13 mouse cellular contexts compared by ENCODE assay signal in genomic region chr10:128374393-128374792, GRCm38 (mm10). TPM values are rescaled to one million over a fixed set of nuclear protein-coding genes. Genes with fewer than 3 reads are reported as not detected.
DNase-seq lines count a peak whose midpoint lies in the region; ATAC-seq and TF ChIP-seq lines count a peak whose summit lies in the region.
"Had no signal": no experiment of that assay in that cellular context is flagged by ENCODE, and none has a peak within 500 bp of the region (broad histone marks: within the 10 kb centered on the region; RNA-seq: fewer than 3 reads in every experiment).

No protein-coding gene starts in this region.

- intact Hi-C loops in heart, postnatal 10 days (cut with DNase I), result no loop called here

- ATAC-seq in midbrain, postnatal 0 days (ENCODE audit: low FRiP score), result no peak
- ATAC-seq in midbrain, embryonic 11.5 days (ENCODE audit: low FRiP score), result no peak
- ATAC-seq: Patski had no signal

- no peaks in the 10 kb centered on the region for H3K9me3 ChIP-seq in midbrain, postnatal 0 days (ENCODE audit: low read length)
- H3K9me3 ChIP-seq in midbrain, embryonic 11.5 days (ENCODE audit: control insufficient read depth, low read length), result no peaks in the 10 kb centered on the region
- H3K9me3 ChIP-seq: embryonic facial prominence, embryonic 13.5 days; heart, embryonic 15.5 days; kidney, embryonic 15.5 days; limb, embryonic 15.5 days had no signal

- H3K27me3 ChIP-seq in midbrain, postnatal 0 days (ENCODE audit: insufficient read depth, low read length), result no peaks in the 10 kb centered on the region
- no peaks in the 10 kb centered on the region for H3K27me3 ChIP-seq in midbrain, embryonic 11.5 days (ENCODE audit: control insufficient read depth, insufficient read depth, low read length)
- H3K27me3 ChIP-seq: embryonic facial prominence, embryonic 13.5 days; heart, embryonic 15.5 days; kidney, embryonic 15.5 days; limb, embryonic 15.5 days; Patski had no signal

- H3K27ac ChIP-seq in midbrain, postnatal 0 days (ENCODE audit: low read depth, low read length), result no peak overlapping the region
- H3K27ac ChIP-seq in midbrain, embryonic 11.5 days (ENCODE audit: low read depth, low read length), result no peak overlapping the region
- H3K27ac ChIP-seq: embryonic facial prominence, embryonic 13.5 days; kidney, embryonic 15.5 days; limb, embryonic 15.5 days had no signal

- peak; percentile 70 for DNase-seq in heart, adult 11 months
- DNase-seq in heart, postnatal 10 days, result no peak
- no peak for DNase-seq in midbrain, postnatal 0 days (ENCODE audit: low spot score)
- DNase-seq in midbrain, embryonic 11.5 days (ENCODE audit: low spot score, missing footprints), result no peak
- DNase-seq in NIH3T3 (ENCODE audit: low read depth), result peak; percentile 35
- DNase-seq in naive thymus-derived CD4-positive, alpha-beta T cell, adult 2 months (ENCODE audit: low read depth), result peak; percentile 56
- DNase-seq in ovary, adult 18-20 months (ENCODE audit: low spot score), result no peak
- no peak for DNase-seq in layer of hippocampus, postnatal 14 days (ENCODE audit: low spot score in 2 of 2)

- H3K4me3 ChIP-seq in midbrain, postnatal 0 days (ENCODE audit: low read depth, low read length), result no peak overlapping the region
- no peak overlapping the region for H3K4me3 ChIP-seq in midbrain, embryonic 11.5 days (ENCODE audit: low read depth, low read length)
- H3K4me3 ChIP-seq: embryonic facial prominence, embryonic 13.5 days; heart, embryonic 15.5 days; kidney, embryonic 15.5 days; limb, embryonic 15.5 days had no signal

- no peak overlapping the region for H3K9ac ChIP-seq in midbrain, postnatal 0 days (replicated peaks; ENCODE audit: low read length, poor library complexity, severe bottlenecking)
- no peak overlapping the region for H3K9ac ChIP-seq in midbrain, embryonic 11.5 days (ENCODE audit: low read length)
- H3K9ac ChIP-seq: embryonic facial prominence, embryonic 13.5 days; heart, embryonic 15.5 days; kidney, embryonic 15.5 days; limb, embryonic 15.5 days had no signal

- peaks cover 9% of the 10 kb centered on the region; the same call in 1 of the 2 replicates for H3K4me1 ChIP-seq in midbrain, postnatal 0 days (ENCODE audit: insufficient read depth, low read length)
- peaks cover 17% of the 10 kb centered on the region for H3K4me1 ChIP-seq in midbrain, embryonic 11.5 days (ENCODE audit: control insufficient read depth, insufficient read depth, low read length)

- H3K4me2 ChIP-seq in midbrain, postnatal 0 days (ENCODE audit: low read depth, low read length, poor library complexity, severe bottlenecking), result no peak overlapping the region
- no peak overlapping the region for H3K4me2 ChIP-seq in midbrain, embryonic 11.5 days
- H3K4me2 ChIP-seq: embryonic facial prominence, embryonic 13.5 days; heart, embryonic 15.5 days; kidney, embryonic 15.5 days; limb, embryonic 15.5 days had no signal

- H3K36me3 ChIP-seq in midbrain, postnatal 0 days (ENCODE audit: insufficient read depth, low read length), result peaks cover 3% of the 10 kb centered on the region
- H3K36me3 ChIP-seq in midbrain, embryonic 11.5 days (ENCODE audit: control insufficient read depth, insufficient read depth, low read length), result 0 out of 2 replicates have a peak, but pooled peaks cover 3% of the 10 kb centered on the region

- 79% methylated on average over 6 of the region's 6 CpGs for WGBS in midbrain, postnatal 0 days
- 79% methylated on average over 6 of the region's 6 CpGs for WGBS in midbrain, embryonic 11.5 days

- TF ChIP-seq CTCF in midbrain, postnatal 0 days (IDR thresholded peaks at IDR 0.05), result peak; percentile 34; the same call in 1 of the 2 replicates

RNA-seq across cellular contexts. Expression of gene Ankrd52, which starts 2.5 kb away (rescaled TPM):
- 10 to 100 TPM; 43.1 to 43.7 TPM for total RNA-seq in heart, postnatal 10 days (2021)
- total RNA-seq in midbrain, postnatal 0 days (2014; rRNA removed), result 43.6 and 49.1 TPM in 2 replicates
- 7.8 and 9.9 TPM in 2 replicates for polyA plus RNA-seq in midbrain, postnatal 0 days (2015; fragmentation: Nextera tagmentation; extraction: Ambion mirVana)
- polyA plus RNA-seq in midbrain, embryonic 11.5 days (2014; fragmentation: Nextera tagmentation; extraction: Ambion mirVana), result 7.5 and 8.6 TPM in 2 replicates
- 10 to 100 TPM; 83.6 to 86.7 TPM for total RNA-seq in layer of hippocampus, postnatal 14 days (2021)

RNA-seq across cellular contexts. Expression of gene Coq10a, which starts 5.6 kb away (rescaled TPM):
- 100 to 1,000 TPM; 156 to 159 TPM for total RNA-seq in heart, postnatal 10 days (2021)
- total RNA-seq in midbrain, postnatal 0 days (2014; rRNA removed), result 42.8 and 53.2 TPM in 2 replicates
- polyA plus RNA-seq in midbrain, postnatal 0 days (2015; fragmentation: Nextera tagmentation; extraction: Ambion mirVana), result 51.7 and 56.4 TPM in 2 replicates
- polyA plus RNA-seq in midbrain, embryonic 11.5 days (2014; fragmentation: Nextera tagmentation; extraction: Ambion mirVana), result 23.1 and 23.4 TPM in 2 replicates
- total RNA-seq in layer of hippocampus, postnatal 14 days (2021), result 10 to 100 TPM; 60.0 to 62.1 TPM

RNA-seq across cellular contexts. Expression of gene Slc39a5, which starts 26.6 kb away (rescaled TPM):
- not detected for total RNA-seq in heart, postnatal 10 days (2021)
- 0.16 and 0.61 TPM in 2 replicates for total RNA-seq in midbrain, postnatal 0 days (2014; rRNA removed)
- polyA plus RNA-seq in midbrain, postnatal 0 days (2015; fragmentation: Nextera tagmentation; extraction: Ambion mirVana), result 0.16 and 0.27 TPM in 2 replicates
- polyA plus RNA-seq in midbrain, embryonic 11.5 days (2014; fragmentation: Nextera tagmentation; extraction: Ambion mirVana), result not detected in 2 replicates
- under 1 TPM in 1 of 2 experiments, not detected in 1; 0.60 TPM for total RNA-seq in layer of hippocampus, postnatal 14 days (2021)

RNA-seq across cellular contexts. Expression of gene Cs, which starts 36.9 kb away (rescaled TPM):
- total RNA-seq in heart, postnatal 10 days (2021), result 1,000 to 10,000 TPM; 1,017 to 1,070 TPM
- total RNA-seq in midbrain, postnatal 0 days (2014; rRNA removed), result 279 and 309 TPM in 2 replicates
- polyA plus RNA-seq in midbrain, postnatal 0 days (2015; fragmentation: Nextera tagmentation; extraction: Ambion mirVana), result 255 and 271 TPM in 2 replicates
- polyA plus RNA-seq in midbrain, embryonic 11.5 days (2014; fragmentation: Nextera tagmentation; extraction: Ambion mirVana), result 236 and 248 TPM in 2 replicates
- total RNA-seq in layer of hippocampus, postnatal 14 days (2021), result 100 to 1,000 TPM; 260 to 274 TPM

RNA-seq across cellular contexts. Expression of gene Nabp2, which starts 36.9 kb away (rescaled TPM):
- 10 to 100 TPM; 42.5 to 44.7 TPM for total RNA-seq in heart, postnatal 10 days (2021)
- total RNA-seq in midbrain, postnatal 0 days (2014; rRNA removed), result 63.1 and 82.0 TPM in 2 replicates
- polyA plus RNA-seq in midbrain, postnatal 0 days (2015; fragmentation: Nextera tagmentation; extraction: Ambion mirVana), result 145 and 157 TPM in 2 replicates
- 131 and 154 TPM in 2 replicates for polyA plus RNA-seq in midbrain, embryonic 11.5 days (2014; fragmentation: Nextera tagmentation; extraction: Ambion mirVana)
- total RNA-seq in layer of hippocampus, postnatal 14 days (2021), result 10 to 100 TPM; 94.5 TPM

Comparison
In these comparisons a context has a peak if more than half of its experiments do, and no peak if none do; other contexts are left out.
1. DNase-seq: peak in heart, adult 11 months (single experiment), NIH3T3 (single experiment) and naive thymus-derived CD4-positive, alpha-beta T cell, adult 2 months (single experiment); none in heart, postnatal 10 days (0 of 2), midbrain, postnatal 0 days (single experiment), midbrain, embryonic 11.5 days (single experiment), ovary, adult 18-20 months (single experiment) and layer of hippocampus, postnatal 14 days (0 of 2).